Mouse (Mus musculus): ENCODE measurements around the gene Elmod3.

- TF ChIP-seq POLR2A (IDR thresholded peaks at IDR 0.05; ENCODE audit: low read depth, low read length), result no peak
- no peak for TF ChIP-seq CTCF (IDR thresholded peaks at IDR 0.05; ENCODE audit: borderline replicate concordance, insufficient read depth, low read length)
Observed at GRCm38 (mm10) chr6:72571826-72572225, 26.4 kb downstream of the Elmod3 start.
